Comparison of ENCODE assay signal across 12 mouse cellular contexts in genomic region chr8:112909527-112909926, GRCm38 (mm10).
DNase-seq lines count a peak whose midpoint lies in the region; TF ChIP-seq lines count a peak whose summit lies in the region.
"Had no signal": no experiment of that assay in that cellular context is flagged by ENCODE, and none has a peak within 500 bp of the region (broad histone marks: within the 10 kb centered on the region; RNA-seq: fewer than 3 reads in every experiment).

No protein-coding gene starts in this region.

- intact Hi-C loops in heart, postnatal 14 days (cut with DNase I): no loop called here

- H3K27me3 ChIP-seq in ES-Bruce4 (ENCODE audit: control insufficient read depth, insufficient read depth, low read length, poor library complexity, severe bottlenecking): no peaks in the 10 kb centered on the region; the same call in 1 of the 2 replicates
- H3K27me3 ChIP-seq: embryonic facial prominence, embryonic 13.5 days; hindbrain, embryonic 15.5 days had no signal

- H3K9me3 ChIP-seq in ES-Bruce4 (replicated peaks; ENCODE audit: control insufficient read depth, insufficient read depth, low read length, poor library complexity, severe bottlenecking): no peaks in the 10 kb centered on the region
- H3K9me3 ChIP-seq: embryonic facial prominence, embryonic 13.5 days; hindbrain, embryonic 15.5 days had no signal

- H3K4me3 ChIP-seq in ES-Bruce4 (ENCODE audit: low read depth, low read length): no peak overlapping the region
- H3K4me3 ChIP-seq: embryonic facial prominence, embryonic 13.5 days; hindbrain, embryonic 15.5 days had no signal

- no peaks in the 10 kb centered on the region for H3K4me1 ChIP-seq in ES-Bruce4 (ENCODE audit: control insufficient read depth, insufficient read depth, low read length)

- H3K27ac ChIP-seq in ES-Bruce4 (ENCODE audit: insufficient read depth, low read length): no peak overlapping the region
- H3K27ac ChIP-seq: embryonic facial prominence, embryonic 13.5 days; hindbrain, embryonic 15.5 days had no signal

- no peak for TF ChIP-seq EP300 in ES-Bruce4 (IDR thresholded peaks at IDR 0.05; ENCODE audit: insufficient read depth, low read depth, low read length)

- no peak for TF ChIP-seq POLR2A in ES-Bruce4 (IDR thresholded peaks at IDR 0.05; ENCODE audit: insufficient read depth, low read length)

- TF ChIP-seq CTCF in ES-Bruce4 (IDR thresholded peaks at IDR 0.05; ENCODE audit: low read depth, low read length): peak; percentile 48

- H3K36me3 ChIP-seq in ES-Bruce4 (ENCODE audit: control insufficient read depth, insufficient read depth, low read length, poor library complexity, severe bottlenecking): no peaks in the 10 kb centered on the region
- H3K36me3 ChIP-seq: embryonic facial prominence, embryonic 13.5 days; hindbrain, embryonic 15.5 days had no signal

- H3K9ac ChIP-seq in ES-Bruce4 (ENCODE audit: low read depth, poor library complexity, severe bottlenecking): no peak overlapping the region
- H3K9ac ChIP-seq: embryonic facial prominence, embryonic 13.5 days; hindbrain, embryonic 15.5 days had no signal

- DNase-seq in adrenal gland, postnatal 25 days: peak; percentile 4
- DNase-seq in adrenal gland, postnatal 4 days (ENCODE audit: low spot score in 2 of 2): no peak
- peak; percentile 24 for DNase-seq in layer of hippocampus, adult 11-12 months (ENCODE audit: low spot score)
- DNase-seq in layer of hippocampus, postnatal 36 days: no peak
- peak; percentile 36 for DNase-seq in embryo, embryonic 11 days
- DNase-seq in heart, postnatal 14 days: no peak
- DNase-seq in urinary bladder, postnatal 36 days (ENCODE audit: low spot score in 2 of 2): no peak
- DNase-seq: gastrocnemius, postnatal 14 days; lung, postnatal 14 days had no signal

Comparison
In these comparisons a context has a peak if more than half of its experiments do, and no peak if none do; other contexts are left out.
1. DNase-seq: peak in adrenal gland, postnatal 25 days (single experiment), layer of hippocampus, adult 11-12 months (single experiment) and embryo, embryonic 11 days (single experiment); none in adrenal gland, postnatal 4 days (0 of 2), layer of hippocampus, postnatal 36 days (0 of 2), heart, postnatal 14 days (0 of 2) and urinary bladder, postnatal 36 days (0 of 2).